Mouse (Mus musculus) liver, embryonic 11.5 days (tissue): ENCODE results near the gene B4galnt2. TPM values are rescaled to one million over a fixed set of nuclear protein-coding genes. Genes with fewer than 3 reads are reported as not detected.

Experiments
- ATAC-seq: fragments of 200-750 bp; cut with Nextera tagmentation; replicated peaks from 2 replicates; pipeline ENCODE4 v1.8.0; 2017; ENCODE audit warnings: moderate number of reproducible peaks, mild to moderate bottlenecking, moderate TSS enrichment, moderate library complexity; ENCODE audit not compliant: low FRiP score
- DNase-seq: peaks from one replicate; pipeline ENCODE4 v3.0.0-alpha.2; 2017; ENCODE audit warnings: low spot score
- H3K27ac ChIP-seq: fragments of 300-500 bp; sonication (generic); 2 replicates; pipeline ENCODE4 v1.5.1; 2014; ENCODE audit warnings: mild to moderate bottlenecking, low read depth, low read length, control low read depth
- H3K27me3 ChIP-seq: fragments of 300-500 bp; sonication (generic); replicated peaks from 2 replicates; pipeline ENCODE4 v1.6.1; 2014; ENCODE audit warnings: low read length, mixed read lengths; ENCODE audit not compliant: control insufficient read depth, insufficient read depth
- H3K36me3 ChIP-seq: fragments of 300-500 bp; sonication (generic); 2 replicates; pipeline ENCODE4 v1.6.1; 2014; ENCODE audit warnings: mild to moderate bottlenecking, low read length, moderate library complexity, mixed read lengths; ENCODE audit not compliant: control insufficient read depth, insufficient read depth
- H3K4me1 ChIP-seq: fragments of 300-500 bp; sonication (generic); replicated peaks from 2 replicates; pipeline ENCODE4 v1.6.1; 2014; ENCODE audit warnings: low read length, mixed read lengths; ENCODE audit not compliant: control insufficient read depth, insufficient read depth
- H3K4me2 ChIP-seq: fragments of 300-500 bp; sonication (generic); 2 replicates; pipeline ENCODE4 v1.6.1; 2014; ENCODE audit warnings: mild to moderate bottlenecking, control low read depth, moderate library complexity
- H3K4me3 ChIP-seq: fragments of 300-500 bp; sonication (generic); 2 replicates; pipeline ENCODE4 v1.5.1; 2014; ENCODE audit warnings: low read depth, low read length, control low read depth
- H3K9ac ChIP-seq: fragments of 300-500 bp; sonication (generic); 2 replicates; pipeline ENCODE4 v1.6.1; 2014; ENCODE audit warnings: low read depth, low read length, control low read depth
- H3K9me3 ChIP-seq: fragments of 300-500 bp; sonication (generic); 2 replicates; pipeline ENCODE4 v1.6.1; 2016; ENCODE audit warnings: low read length, inconsistent platforms, mixed read lengths; ENCODE audit not compliant: control insufficient read depth
- WGBS: fragments of 180-500 bp; shearing (Covaris S2); extraction: QIAGEN DNeasy Blood & Tissue Kit; methylation state at CpG from one replicate; pipeline ENCODE4 v1.1.7; 2014; 5-methylcytosine and 5-hydroxymethylcytosine counted together
- polyA plus RNA-seq: library from polyadenylated mRNA; unstranded; fragments of >200 nt; fragmentation: Nextera tagmentation; extraction: Ambion mirVana; gene quantifications from 2 replicates; pipeline ENCODE4 v1.2.1, GENCODE M21; 2014

B4galnt2 gene
- 0.34 and 0.51 TPM in 2 replicates for polyA plus RNA-seq

- H3K27me3 ChIP-seq, result peaks cover 58% of the 10 kb centered on the region
- peak within 1 kb of the TSS; percentile 49 for H3K4me2 ChIP-seq
- WGBS, result 3% methylated on average over 35 of the region's 35 CpGs
- ATAC-seq (no peak), DNase-seq (peak; percentile 49)
- no peaks in the 10 kb centered on the region for H3K9me3 ChIP-seq
- H3K9ac ChIP-seq, result no peak within 1 kb of the TSS
- H3K4me1 ChIP-seq, result peaks cover 6% of the 10 kb centered on the region
- peak within 1 kb of the TSS; percentile 35 for H3K4me3 ChIP-seq
- no peaks in the 10 kb centered on the region for H3K36me3 ChIP-seq
- no peak within 1 kb of the TSS for H3K27ac ChIP-seq
Measured at GRCm38 (mm10) chr11:95914571-95914991, at the start of gene B4galnt2. Gene B4galnt2 (minus strand): TSS chr11:95914891.

- Histone ChIP-seq H3K4me1 (no peaks in the 10 kb centered on the region), H3K9me3 (no peaks in the 10 kb centered on the region), H3K4me2 (no peak overlapping the region), H3K4me3 (no peak overlapping the region), H3K36me3 (peaks cover 53% of the 10 kb centered on the region), H3K27me3 (no peaks in the 10 kb centered on the region), H3K27ac (no peak overlapping the region), H3K9ac (no peak overlapping the region)
- DNase-seq (no peak), ATAC-seq (no peak)
- WGBS, result 77% methylated on average over 7 of the region's 7 CpGs
Measured at GRCm38 (mm10) chr11:95963304-95963703, 48.6 kb upstream of the B4galnt2 start.

- WGBS, result 63% methylated on average over 6 of the region's 6 CpGs
- H3K36me3 ChIP-seq, result peaks cover 23% of the 10 kb centered on the region
Measured at GRCm38 (mm10) chr11:95959152-95959551, 44.5 kb upstream of the B4galnt2 start.

GRCm38 (mm10) chr11:95958251-95958650 lies 43.6 kb upstream of the B4galnt2 start:
- Histone ChIP-seq H3K9ac (no peak overlapping the region), H3K36me3 (peaks cover 17% of the 10 kb centered on the region), H3K27me3 (no peaks in the 10 kb centered on the region), H3K9me3 (no peaks in the 10 kb centered on the region), H3K27ac (no peak overlapping the region), H3K4me3 (no peak overlapping the region), H3K4me2 (no peak overlapping the region), H3K4me1 (no peaks in the 10 kb centered on the region)
- 66% methylated on average over 9 of the region's 9 CpGs for WGBS
- DNase-seq (no peak), ATAC-seq (no peak)

More at GRCm38 (mm10) chr11:95959152-95959551, 44.5 kb upstream of the B4galnt2 start:
- Histone ChIP-seq H3K9ac (no peak overlapping the region), H3K4me3 (no peak overlapping the region), H3K4me2 (no peak overlapping the region), H3K27me3 (no peaks in the 10 kb centered on the region), H3K4me1 (no peaks in the 10 kb centered on the region), H3K9me3 (no peaks in the 10 kb centered on the region), H3K27ac (no peak overlapping the region)
- DNase-seq (no peak), ATAC-seq (no peak)

- ATAC-seq (no peak), DNase-seq (no peak)
- no peak overlapping the region for H3K4me3 ChIP-seq
- H3K36me3 ChIP-seq, result peaks cover 13% of the 10 kb centered on the region
- H3K4me2 ChIP-seq, result no peak overlapping the region
- no peak overlapping the region for H3K27ac ChIP-seq
- no peaks in the 10 kb centered on the region for H3K9me3 ChIP-seq
- no peaks in the 10 kb centered on the region for H3K4me1 ChIP-seq
- no peaks in the 10 kb centered on the region for H3K27me3 ChIP-seq
- no peak overlapping the region for H3K9ac ChIP-seq
- 74% methylated on average over 7 of the region's 7 CpGs for WGBS
Measured at GRCm38 (mm10) chr11:95957407-95957806, 42.7 kb upstream of the B4galnt2 start.

- Histone ChIP-seq H3K27me3 (no peaks in the 10 kb centered on the region), H3K4me3 (no peak overlapping the region), H3K4me2 (no peak overlapping the region), H3K27ac (no peak overlapping the region), H3K36me3 (no peaks in the 10 kb centered on the region), H3K9ac (no peak overlapping the region), H3K9me3 (no peaks in the 10 kb centered on the region), H3K4me1 (no peaks in the 10 kb centered on the region)
- DNase-seq, result no peak
- ATAC-seq, result no peak
- 83% methylated on average over 5 of the region's 5 CpGs for WGBS
Measured at GRCm38 (mm10) chr11:95953313-95953712, 38.6 kb upstream of the B4galnt2 start.

GRCm38 (mm10) chr11:95945838-95946472 lies 31.3 kb upstream of the B4galnt2 start:
- no peak overlapping the region for H3K9ac ChIP-seq
- ATAC-seq, result no peak
- no peaks in the 10 kb centered on the region for H3K27me3 ChIP-seq
- H3K36me3 ChIP-seq, result no peaks in the 10 kb centered on the region
- DNase-seq, result no peak
- WGBS, result 79% methylated on average over 13 of the region's 13 CpGs
- H3K9me3 ChIP-seq, result no peaks in the 10 kb centered on the region
- no peak overlapping the region for H3K4me2 ChIP-seq
- no peak overlapping the region for H3K27ac ChIP-seq
- no peaks in the 10 kb centered on the region for H3K4me1 ChIP-seq
- H3K4me3 ChIP-seq, result no peak overlapping the region

GRCm38 (mm10) chr11:95939828-95940507 lies 25.3 kb upstream of the B4galnt2 start:
- H3K36me3 ChIP-seq, result no peaks in the 10 kb centered on the region
- WGBS, result 39% methylated on average over 11 of the region's 11 CpGs
- H3K27ac ChIP-seq, result no peak overlapping the region
- no peak overlapping the region for H3K4me2 ChIP-seq
- DNase-seq (no peak), ATAC-seq (no peak)
- no peaks in the 10 kb centered on the region for H3K4me1 ChIP-seq
- H3K9me3 ChIP-seq, result no peaks in the 10 kb centered on the region
- no peak overlapping the region for H3K9ac ChIP-seq
- no peaks in the 10 kb centered on the region for H3K27me3 ChIP-seq
- H3K4me3 ChIP-seq, result no peak overlapping the region

- H3K9ac ChIP-seq, result no peak overlapping the region
- H3K4me1 ChIP-seq, result no peaks in the 10 kb centered on the region
- H3K4me3 ChIP-seq, result no peak overlapping the region
- H3K4me2 ChIP-seq, result no peak overlapping the region
- H3K27ac ChIP-seq, result no peak overlapping the region
- ATAC-seq (no peak), DNase-seq (no peak)
- H3K36me3 ChIP-seq, result no peaks in the 10 kb centered on the region
- H3K9me3 ChIP-seq, result no peaks in the 10 kb centered on the region
- H3K27me3 ChIP-seq, result no peaks in the 10 kb centered on the region
- WGBS, result 72% methylated on average over 6 of the region's 6 CpGs
Measured at GRCm38 (mm10) chr11:95936409-95936808, 21.7 kb upstream of the B4galnt2 start.
